Mouse (Mus musculus) v-Abl transformed pro-B cells (cell line): ENCODE data around the gene Gm30302.

ENCODE experiments used
- in situ Hi-C, 2 experiments: fragments of 400-800 bp; cut with MboI; formaldehyde crosslinking; loops; one replicate each; pipeline ENCODE4 v1.15.1; 2025; ENCODE audit not compliant: unreplicated experiment in 2 of 2

The Gm30302 gene

GRCm38 (mm10) chr13:49741285-49742040, 57.3 kb downstream of the Gm30302 start:
- in situ Hi-C loops = no loop called here

GRCm38 (mm10) chr13:49738011-49738410, 60.8 kb downstream of the Gm30302 start:
- in situ Hi-C loops = no loop called here

GRCm38 (mm10) chr13:49736430-49736829, 62.4 kb downstream of the Gm30302 start:
- in situ Hi-C loops = no loop called here
